Mouse (Mus musculus) megakaryocyte, embryonic 14.5 days (primary cell): ENCODE data around the gene Ddb1. TPM values are rescaled to one million over a fixed set of nuclear protein-coding genes. Genes with fewer than 3 reads are reported as not detected.

Source experiments
- H3K27me3 ChIP-seq: replicated peaks from 2 replicates; pipeline ENCODE3; 2012; ENCODE audit warnings: inconsistent platforms
- H3K36me3 ChIP-seq: replicated peaks from 2 replicates; pipeline ENCODE3; 2012; ENCODE audit warnings: low read length, inconsistent platforms, mixed read lengths
- H3K4me1 ChIP-seq: 2 replicates; pipeline ENCODE4 v1.6.1; 2012; ENCODE audit warnings: inconsistent platforms
- H3K4me3 ChIP-seq: replicated peaks from 2 replicates; pipeline ENCODE3; 2012; ENCODE audit warnings: moderate library complexity, mild to moderate bottlenecking, inconsistent platforms
- H3K9me3 ChIP-seq: 2 replicates; pipeline ENCODE4 v1.6.1; 2012; ENCODE audit warnings: inconsistent platforms
- FLI1 ChIP-seq: IDR thresholded peaks from 2 replicates; pipeline ENCODE4 v1.6.1; 2012; ENCODE audit warnings: low read length, inconsistent platforms, mixed read lengths
- GATA1 ChIP-seq: IDR thresholded peaks from 3 replicates; pipeline ENCODE4 v1.6.1; 2012; ENCODE audit warnings: mixed read lengths, low read length, inconsistent platforms, borderline replicate concordance
- polyA plus RNA-seq: library from polyadenylated mRNA; stranded (reverse); fragments of >175 nt; gene quantifications from 2 replicates; pipeline ENCODE4 v1.2.3, GENCODE M21; 2012; ENCODE audit warnings: low replicate concordance; ENCODE audit not compliant: insufficient read depth

Gene Ddb1
- polyA plus RNA-seq, 1 experiment: 9.8 TPM

GRCm38 (mm10) chr19:10673275-10673674 is 68.1 kb downstream of the Ddb1 start:
- peaks cover 34% of the 10 kb centered on the region for H3K4me1 ChIP-seq
- TF ChIP-seq FLI1: no peak
- H3K9me3 ChIP-seq: no peaks in the 10 kb centered on the region
- H3K27me3 ChIP-seq: peaks cover 71% of the 10 kb centered on the region
- no peaks in the 10 kb centered on the region for H3K36me3 ChIP-seq
- no peak overlapping the region for H3K4me3 ChIP-seq

GRCm38 (mm10) chr19:10676656-10677055 is 71.5 kb downstream of the Ddb1 start:
- no peak overlapping the region for H3K4me3 ChIP-seq

GRCm38 (mm10) chr19:10677915-10678771 is 73.0 kb downstream of the Ddb1 start, which contains the start of gene Pga5:
TSS of gene Pga5 (minus strand) at chr19:10678071.
- Histone ChIP-seq H3K36me3 (no peaks in the 10 kb centered on the region), H3K4me3 (no peak within 1 kb of the TSS), H3K27me3 (peaks cover 37% of the 10 kb centered on the region), H3K9me3 (no peaks in the 10 kb centered on the region), H3K4me1 (peaks cover 22% of the 10 kb centered on the region)
- TF ChIP-seq FLI1: no peak
- TF ChIP-seq GATA1: no peak

More at GRCm38 (mm10) chr19:10676656-10677055, 71.5 kb downstream of the Ddb1 start:
- peaks cover 22% of the 10 kb centered on the region for H3K4me1 ChIP-seq
- H3K27me3 ChIP-seq: peaks cover 44% of the 10 kb centered on the region
- no peaks in the 10 kb centered on the region for H3K9me3 ChIP-seq
- no peak for TF ChIP-seq GATA1
- no peak for TF ChIP-seq FLI1
- H3K36me3 ChIP-seq: no peaks in the 10 kb centered on the region

GRCm38 (mm10) chr19:10678772-10679067 is 73.6 kb downstream of the Ddb1 start:
- H3K36me3 ChIP-seq: no peaks in the 10 kb centered on the region
- no peaks in the 10 kb centered on the region for H3K9me3 ChIP-seq
- H3K4me1 ChIP-seq: peaks cover 25% of the 10 kb centered on the region
- no peak overlapping the region for H3K4me3 ChIP-seq
- no peak for TF ChIP-seq FLI1
- no peak for TF ChIP-seq GATA1
- peaks cover 34% of the 10 kb centered on the region for H3K27me3 ChIP-seq

Other genes with a start within 250 kb of the Ddb1 start
- gene Syt7, start 216.2 kb upstream of the Ddb1 start, polyA plus RNA-seq: not detected in 2 replicates
- 0.12 TPM in 1 of 2 replicates, not detected in the other for gene Lrrc10b, start 147.9 kb upstream of the Ddb1 start, polyA plus RNA-seq
- 2.2 and 23.1 TPM in 2 replicates for gene Ppp1r32, start 122.4 kb upstream of the Ddb1 start, polyA plus RNA-seq
- 6.9 and 11.1 TPM in 2 replicates for gene Cpsf7, start 80.1 kb upstream of the Ddb1 start, polyA plus RNA-seq
- gene Sdhaf2, start 79.2 kb upstream of the Ddb1 start, polyA plus RNA-seq: 1.5 and 8.7 TPM in 2 replicates
- 0.85 and 2.7 TPM in 2 replicates for gene Tmem216, start 49.1 kb upstream of the Ddb1 start, polyA plus RNA-seq
- gene Cyb561a3, start 28.2 kb upstream of the Ddb1 start, polyA plus RNA-seq: 19.0 and 19.6 TPM in 2 replicates
- gene Tmem138, start 28.0 kb upstream of the Ddb1 start, polyA plus RNA-seq: 2.5 and 5.2 TPM in 2 replicates
- 3.5 and 7.3 TPM in 2 replicates for gene Tkfc, start 327 bp downstream of the Ddb1 start, polyA plus RNA-seq
- 0.46 TPM in 1 of 2 replicates, not detected in the other for gene Vwce, start 28.9 kb downstream of the Ddb1 start, polyA plus RNA-seq
- not detected in 2 replicates for gene Pga5, start 72.7 kb downstream of the Ddb1 start, polyA plus RNA-seq
- 60.2 and 90.5 TPM in 2 replicates for gene Vps37c, start 83.4 kb downstream of the Ddb1 start, polyA plus RNA-seq
- gene Cd5, start 133.7 kb downstream of the Ddb1 start, polyA plus RNA-seq: not detected in 2 replicates
- not detected in 2 replicates for gene Cd6, start 224.7 kb downstream of the Ddb1 start, polyA plus RNA-seq
- gene Slc15a3, start 234.4 kb downstream of the Ddb1 start, polyA plus RNA-seq: 13.1 and 29.4 TPM in 2 replicates